Mouse (Mus musculus) stomach, postnatal 0 days (tissue): ENCODE data around the gene Thoc7. TPM values are rescaled to one million over a fixed set of nuclear protein-coding genes. Genes with fewer than 3 reads are reported as not detected.
"Not testable (repeated sequence)": the region's sequence is repeated elsewhere in the genome, so short reads cannot be mapped to it uniquely, and the experiment has no call there.

Source experiments
- ATAC-seq: fragments of 200-750 bp; cut with Nextera tagmentation; 2 replicates; pipeline ENCODE4 v1.8.0; 2017; ENCODE audit not compliant: low FRiP score, low TSS enrichment
- DNase-seq: peaks from one replicate; pipeline ENCODE4 v3.0.0-alpha.2; 2016; ENCODE audit warnings: low spot score
- H3K27ac ChIP-seq: fragments of 300-500 bp; sonication (generic); replicated peaks from 2 replicates; pipeline ENCODE4 v1.5.1; 2014; ENCODE audit warnings: mild to moderate bottlenecking, control low read depth
- H3K27me3 ChIP-seq: fragments of 300-500 bp; sonication (generic); 2 replicates; pipeline ENCODE4 v1.6.1; 2014; ENCODE audit warnings: low read length; ENCODE audit not compliant: control insufficient read depth, insufficient read depth
- H3K36me3 ChIP-seq: fragments of 300-500 bp; sonication (generic); 2 replicates; pipeline ENCODE4 v1.6.1; 2014; ENCODE audit warnings: low read length, mixed read lengths; ENCODE audit not compliant: control insufficient read depth, insufficient read depth
- H3K4me1 ChIP-seq: fragments of 300-500 bp; sonication (generic); replicated peaks from 2 replicates; pipeline ENCODE4 v1.6.1; 2014; ENCODE audit warnings: antibody characterized with exemption; ENCODE audit not compliant: control insufficient read depth, insufficient read depth
- H3K4me2 ChIP-seq: fragments of 300-500 bp; sonication (generic); replicated peaks from 2 replicates; pipeline ENCODE4 v1.6.1; 2014; ENCODE audit warnings: low read depth, mild to moderate bottlenecking, control low read depth, moderate library complexity
- H3K4me3 ChIP-seq: fragments of 300-500 bp; sonication (generic); 2 replicates; pipeline ENCODE4 v1.5.1; 2014; ENCODE audit warnings: low read depth, low read length, control low read depth
- H3K9ac ChIP-seq: fragments of 300-500 bp; sonication (generic); 2 replicates; pipeline ENCODE4 v1.6.1; 2014; ENCODE audit warnings: mild to moderate bottlenecking, low read length, control low read depth, mixed read lengths
- H3K9me3 ChIP-seq: fragments of 300-500 bp; sonication (generic); 2 replicates; pipeline ENCODE4 v1.6.1; 2016; ENCODE audit warnings: low read length; ENCODE audit not compliant: control insufficient read depth
- CTCF ChIP-seq: IDR thresholded peaks from 2 replicates; pipeline ENCODE4 v1.5.1; 2016; ENCODE audit warnings: antibody characterized with exemption, low read depth, mild to moderate bottlenecking, moderate library complexity
- EP300 ChIP-seq: optimal IDR thresholded peaks from 2 replicates; pipeline ENCODE3; 2016; ENCODE audit warnings: antibody characterized with exemption
- WGBS: fragments of 180-500 bp; shearing (Covaris S2); extraction: QIAGEN DNeasy Blood & Tissue Kit; methylation state at CpG from one replicate; pipeline ENCODE4 v1.1.7; 2014; 5-methylcytosine and 5-hydroxymethylcytosine counted together
- polyA plus RNA-seq: library from polyadenylated mRNA; unstranded; fragments of >200 nt; fragmentation: Nextera tagmentation; extraction: Ambion mirVana; gene quantifications from 2 replicates; pipeline ENCODE4 v1.2.1, GENCODE M21; 2015

The Thoc7 gene
- polyA plus RNA-seq, 1 experiment from 2014 or later: 138 TPM

- no peaks in the 10 kb centered on the region for H3K27me3 ChIP-seq
- no peaks in the 10 kb centered on the region for H3K4me1 ChIP-seq
- no peak overlapping the region for H3K27ac ChIP-seq
- ATAC-seq: no peak
- no peaks in the 10 kb centered on the region for H3K9me3 ChIP-seq
- no peak overlapping the region for H3K4me3 ChIP-seq
- no peak for DNase-seq
- H3K9ac ChIP-seq: no peak overlapping the region
- no peak overlapping the region for H3K4me2 ChIP-seq
- H3K36me3 ChIP-seq: no peaks in the 10 kb centered on the region
- 81% methylated on average over 5 of the region's 5 CpGs for WGBS
- TF ChIP-seq EP300: no peak
- TF ChIP-seq CTCF: no peak
These were observed 6.8 kb upstream of the Thoc7 start for GRCm38 (mm10) chr14:13968476-13968875.

GRCm38 (mm10) chr14:13967607-13968006 lies 6.0 kb upstream of the Thoc7 start:
- 56% methylated on average over 1 of the region's 1 CpGs for WGBS
- Histone ChIP-seq H3K9me3 (no peaks in the 10 kb centered on the region), H3K9ac (no peak overlapping the region), H3K27me3 (no peaks in the 10 kb centered on the region), H3K4me1 (no peaks in the 10 kb centered on the region), H3K36me3 (no peaks in the 10 kb centered on the region), H3K27ac (no peak overlapping the region), H3K4me3 (no peak overlapping the region), H3K4me2 (no peak overlapping the region)
- no peak for ATAC-seq
- DNase-seq: no peak
- TF ChIP-seq CTCF (peak; percentile 45), EP300 (no peak)

GRCm38 (mm10) chr14:13963527-13963926 lies 1.9 kb upstream of the Thoc7 start:
- Histone ChIP-seq H3K27ac (no peak overlapping the region), H3K36me3 (no peaks in the 10 kb centered on the region), H3K9ac (no peak overlapping the region), H3K27me3 (no peaks in the 10 kb centered on the region), H3K4me1 (no peaks in the 10 kb centered on the region; the same call in 1 of the 2 replicates), H3K4me2 (no peak overlapping the region), H3K9me3 (no peaks in the 10 kb centered on the region), H3K4me3 (no peak overlapping the region)
- no peak for ATAC-seq
- 48% methylated on average over 1 of the region's 1 CpGs for WGBS
- no peak for DNase-seq
- no peak for TF ChIP-seq CTCF

- no peak for ATAC-seq
- 76% methylated on average over 6 of the region's 6 CpGs for WGBS
- H3K4me1 ChIP-seq: no peaks in the 10 kb centered on the region; the same call in 1 of the 2 replicates
- H3K36me3 ChIP-seq: no peaks in the 10 kb centered on the region
- TF ChIP-seq CTCF: no peak
- TF ChIP-seq EP300: no peak
- H3K9me3 ChIP-seq: no peaks in the 10 kb centered on the region
- no peak for DNase-seq
- H3K4me3 ChIP-seq: no peak overlapping the region
- no peak overlapping the region for H3K9ac ChIP-seq
- no peak overlapping the region for H3K27ac ChIP-seq
- peak overlapping the region; percentile 14; the same call in 1 of the 2 replicates for H3K4me2 ChIP-seq
- no peaks in the 10 kb centered on the region for H3K27me3 ChIP-seq
These were observed 824 bp upstream of the Thoc7 start for GRCm38 (mm10) chr14:13962476-13962875.

DNA sequence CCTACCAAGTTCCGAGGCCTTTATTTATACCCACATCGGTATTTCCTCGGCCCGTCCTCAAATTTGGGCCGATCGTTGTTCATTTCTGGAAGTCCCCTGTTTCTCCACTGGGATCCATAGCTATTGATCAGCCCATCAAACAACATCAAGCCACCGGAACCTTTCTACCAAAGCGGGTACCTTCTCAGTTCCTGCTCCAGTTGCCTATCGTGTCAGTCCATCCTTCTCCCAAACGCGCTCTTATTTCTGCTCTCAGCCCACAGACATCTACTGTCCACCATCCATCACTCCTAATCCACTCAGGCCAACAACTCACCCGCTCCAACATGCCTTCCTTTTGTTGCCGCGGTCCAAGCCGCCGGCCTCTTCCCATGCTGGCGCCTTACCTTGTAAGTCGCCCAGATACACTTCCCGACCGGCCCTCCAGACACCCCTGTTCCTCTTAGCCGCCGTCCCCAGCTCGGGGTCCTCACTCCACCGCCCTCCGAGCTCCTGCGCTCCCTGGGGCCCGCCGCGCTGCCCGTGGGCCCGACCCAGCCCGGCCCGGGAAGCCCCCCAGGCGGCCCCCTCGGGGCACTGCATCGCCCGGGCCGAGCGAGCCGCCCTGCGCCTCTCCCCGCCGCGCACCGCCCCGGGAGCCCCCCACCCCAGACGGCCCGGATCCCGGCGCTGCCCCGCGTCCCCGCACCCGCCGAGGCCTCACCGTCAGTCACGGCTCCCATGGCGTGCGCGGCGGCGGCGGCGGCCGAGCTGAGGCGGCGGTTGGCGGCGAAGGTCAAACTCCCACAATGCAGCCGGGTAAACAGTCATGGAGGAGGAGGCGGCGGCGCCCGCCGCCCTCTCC lies 948 bp downstream of the Thoc7 start:
- Histone ChIP-seq H3K9ac (peak overlapping the region; percentile 98), H3K27ac (peak overlapping the region; percentile 97), H3K36me3 (no peaks in the 10 kb centered on the region), H3K9me3 (no peaks in the 10 kb centered on the region), H3K27me3 (no peaks in the 10 kb centered on the region), H3K4me1 (no peaks in the 10 kb centered on the region; the same call in 1 of the 2 replicates), H3K4me3 (peak overlapping the region; percentile 95), H3K4me2 (peak overlapping the region; percentile 71)
- peak; percentile 90 for ATAC-seq
- peak; percentile 81 for DNase-seq
- TF ChIP-seq EP300: no peak
- no peak for TF ChIP-seq CTCF
- WGBS: under 1% methylated on average over 54 of the region's 75 CpGs

DNA sequence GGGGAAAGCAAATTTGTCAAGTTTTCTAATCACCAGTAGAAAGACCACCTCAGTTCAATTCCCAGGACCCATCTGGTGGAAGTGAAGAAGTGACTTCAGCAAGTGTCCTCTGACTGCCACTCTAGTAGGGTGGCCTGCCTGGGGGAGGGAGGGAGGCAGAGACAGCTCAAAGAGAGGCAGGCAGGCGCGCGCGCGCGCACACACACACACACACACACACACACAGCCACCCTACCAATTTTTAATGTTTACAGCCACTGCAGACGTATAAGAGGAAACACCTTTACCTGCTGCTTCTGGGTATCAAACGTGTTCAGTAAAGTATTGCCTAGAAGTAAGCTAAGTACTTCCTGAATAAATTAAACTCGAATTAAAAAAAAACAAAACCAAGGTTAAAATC lies 1.6 kb downstream of the Thoc7 start:
- H3K27ac ChIP-seq: peak overlapping the region; percentile 97
- no peaks in the 10 kb centered on the region for H3K36me3 ChIP-seq
- peak overlapping the region; percentile 71 for H3K4me2 ChIP-seq
- no peak for TF ChIP-seq EP300
- no peak for TF ChIP-seq CTCF
- H3K9ac ChIP-seq: peak overlapping the region; percentile 98
- H3K4me3 ChIP-seq: peak overlapping the region; percentile 95
- H3K9me3 ChIP-seq: no peaks in the 10 kb centered on the region
- ATAC-seq (no peak), DNase-seq (peak; percentile 57)
- 2% methylated on average over 9 of the region's 9 CpGs for WGBS
- no peaks in the 10 kb centered on the region; the same call in 1 of the 2 replicates for H3K4me1 ChIP-seq
- H3K27me3 ChIP-seq: no peaks in the 10 kb centered on the region

GRCm38 (mm10) chr14:13952151-13952550 lies 9.5 kb downstream of the Thoc7 start:
- 98% methylated on average over 3 of the region's 3 CpGs for WGBS
- not testable (repeated sequence) for H3K4me1 ChIP-seq, H3K4me2 ChIP-seq, H3K36me3 ChIP-seq, ATAC-seq, H3K9ac ChIP-seq, H3K27ac ChIP-seq, H3K9me3 ChIP-seq, DNase-seq, H3K27me3 ChIP-seq, H3K4me3 ChIP-seq
